Mouse (Mus musculus) left cerebral cortex, postnatal 10 days (tissue): ENCODE results near the gene Cyfip2. TPM values are rescaled to one million over a fixed set of nuclear protein-coding genes. Genes with fewer than 3 reads are reported as not detected.
A peak's percentile ranks its signal among the peaks of the same experiment; 100 is the strongest.

ENCODE experiments used
- DNase-seq, 2 experiments: peaks; one replicate each; pipeline ENCODE4 v3.0.0; 2021 to 2022; ENCODE audit warnings: low spot score in 2 of 2, mixed read lengths in 1 of 2; ENCODE audit errors: extremely low spot score in 1 of 2
- intact Hi-C: fragments of 180-260 bp; cut with DNase I; formaldehyde crosslinking; loops from one replicate; pipeline ENCODE4 v1.15.1; 2025
- total RNA-seq, 2 experiments: library from RNA; stranded (reverse); gene quantifications; 2 replicates each; pipeline ENCODE4 v1.2.3; 2021

Cyfip2 gene
- total RNA-seq, 2 experiments from 2014 or later, result 303 to 311 TPM

DNA sequence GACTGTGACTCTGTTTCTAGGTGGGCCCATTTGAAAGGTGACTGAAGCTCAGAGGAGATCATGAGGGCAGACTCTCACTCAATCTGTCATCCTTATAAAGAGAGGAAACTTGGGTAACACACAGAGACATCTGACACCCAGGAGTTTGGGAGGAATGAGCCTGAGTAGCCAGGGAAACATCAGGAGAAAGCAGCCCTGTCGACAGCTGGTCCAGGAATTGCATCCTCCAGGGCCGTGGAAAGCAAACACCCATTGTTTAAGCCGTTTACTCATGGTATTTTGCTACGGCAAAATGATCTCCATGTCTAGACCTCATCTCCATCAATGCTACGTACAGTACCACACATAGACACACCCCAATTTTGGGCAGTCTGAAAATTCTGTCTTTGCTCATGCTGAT is 24.6 kb downstream of the Cyfip2 start:
- no peak for DNase-seq
- intact Hi-C loops, result no loop called here

DNA sequence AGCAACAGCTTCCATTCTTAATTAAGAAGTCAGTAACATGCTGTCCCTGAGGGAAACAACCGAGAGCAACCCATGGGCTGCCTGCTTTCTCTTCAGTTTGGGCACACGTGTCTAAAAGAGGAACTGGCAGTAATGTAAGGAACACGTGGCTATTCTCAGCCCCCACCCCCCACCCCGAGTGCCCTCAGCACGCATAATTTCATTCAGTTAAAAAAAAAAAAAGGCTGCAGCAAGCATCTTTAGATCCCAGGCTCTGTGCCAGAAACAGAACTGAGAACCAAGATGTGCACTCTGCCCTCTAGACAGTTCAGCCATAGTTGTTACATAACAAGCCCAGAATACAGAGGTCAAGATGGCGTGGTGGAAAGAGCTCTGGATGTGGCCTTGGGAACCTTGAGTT is 25.9 kb downstream of the Cyfip2 start:
- DNase-seq, result no peak
- intact Hi-C loops, result no loop called here

DNA sequence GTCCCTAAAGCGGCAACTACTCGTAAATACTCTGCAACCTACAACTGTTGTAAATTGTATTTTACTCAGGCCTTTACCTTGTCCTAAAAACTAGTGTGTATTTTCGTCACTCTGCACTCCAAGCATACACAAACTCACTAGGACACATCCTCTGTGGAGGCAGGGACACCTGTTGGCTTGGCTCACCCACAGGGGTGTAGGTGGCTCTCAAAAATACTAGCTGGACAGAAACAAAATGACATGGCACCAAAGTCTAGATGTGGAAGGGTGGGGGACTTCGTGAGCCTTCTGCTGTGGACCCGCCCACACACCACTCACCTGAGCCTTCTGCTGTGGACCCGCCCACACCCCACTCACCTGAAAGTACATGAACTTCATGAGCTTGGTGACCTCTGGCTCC is 28.9 kb downstream of the Cyfip2 start:
- intact Hi-C loops, result no loop called here
- DNase-seq, result no peak

DNA sequence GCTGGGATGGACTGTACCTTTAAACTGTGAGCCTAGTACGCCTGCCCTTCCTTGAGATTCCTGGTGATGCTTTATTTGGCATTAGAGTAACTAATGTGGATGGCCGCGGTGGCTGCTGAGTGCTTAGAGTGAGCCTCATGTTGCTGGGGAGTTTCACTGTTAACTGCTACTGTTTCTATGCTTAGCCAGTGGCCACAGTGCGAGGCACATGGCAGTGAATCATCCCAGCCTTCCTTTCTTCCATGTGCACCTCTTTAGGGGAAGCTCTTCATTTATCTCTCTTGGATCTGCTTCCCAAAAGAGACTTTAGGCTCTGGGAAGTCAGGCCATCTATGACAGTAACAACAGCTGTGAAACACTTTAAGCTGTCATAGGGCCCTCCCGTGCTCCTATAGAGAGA is 30.0 kb downstream of the Cyfip2 start:
- no peak for DNase-seq
- intact Hi-C loops, result no loop called here

DNA sequence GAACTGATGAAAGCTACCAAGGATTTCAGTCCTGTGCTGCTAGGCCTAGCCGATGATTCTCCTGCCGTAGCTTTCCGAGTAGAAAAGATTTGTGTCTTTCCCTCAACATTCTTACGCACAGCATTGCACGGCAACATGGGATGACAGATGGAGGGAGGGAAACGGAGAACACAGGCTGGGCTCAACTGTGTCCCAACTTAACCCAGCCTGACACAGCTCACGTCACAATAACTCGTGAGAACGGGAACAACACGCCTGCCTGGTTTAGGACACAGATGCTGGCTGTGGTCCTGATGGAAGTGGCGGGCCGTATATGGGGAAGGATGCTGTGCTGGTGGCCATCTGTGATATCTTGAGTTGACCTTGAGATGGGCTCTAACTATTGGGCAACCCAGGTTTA is 34.0 kb downstream of the Cyfip2 start:
- no peak for DNase-seq
- intact Hi-C loops, result loop anchor here (5.0 kb wide), 1 partner anchor 154 kb away; no protein-coding TSS in a partner anchor

DNA sequence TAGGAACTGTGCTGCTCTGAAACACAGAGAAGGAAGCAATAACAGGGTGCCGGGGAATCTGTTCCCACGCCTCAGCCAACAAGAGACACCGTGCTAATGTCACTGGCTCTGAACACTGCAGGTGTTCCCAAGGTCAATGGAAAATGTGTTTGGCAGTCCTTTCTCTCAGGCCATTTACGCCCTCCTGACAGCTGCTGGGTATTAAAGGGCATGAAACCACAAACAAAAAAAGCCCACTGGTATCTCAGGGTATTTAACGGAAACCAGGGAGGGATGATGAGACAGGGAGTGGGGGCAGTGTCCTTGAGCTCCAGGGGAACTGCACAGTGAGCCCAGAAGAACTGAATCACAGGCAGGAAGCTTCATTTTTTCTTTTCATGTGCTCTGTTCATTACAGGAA is 34.5 kb downstream of the Cyfip2 start:
- intact Hi-C loops, result loop anchor here (5.0 kb wide), 1 partner anchor 154 kb away; no protein-coding TSS in a partner anchor
- DNase-seq, result no peak

DNA sequence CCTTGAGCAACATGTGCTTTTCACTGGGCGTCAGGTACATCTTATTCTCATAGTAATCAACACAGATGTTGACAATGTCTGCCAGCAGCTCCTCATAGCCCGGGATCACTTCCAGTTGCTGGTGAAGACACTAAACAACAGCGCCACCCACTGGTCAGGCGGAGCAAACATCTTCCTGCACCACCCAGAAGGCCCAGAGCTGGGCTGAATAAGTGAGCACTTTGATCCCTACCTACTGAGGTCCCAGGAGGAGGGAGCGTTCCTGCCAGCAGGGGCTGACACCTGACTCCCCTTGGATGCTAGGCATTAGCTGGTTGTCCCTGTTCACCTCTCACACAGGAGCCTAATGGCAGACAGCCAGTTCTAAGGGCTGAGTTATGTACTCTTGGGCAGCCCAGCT is 35.9 kb downstream of the Cyfip2 start:
- peak in 1 of 2 experiments; percentile 68 for DNase-seq
- intact Hi-C loops, result loop anchor here (5.0 kb wide), 1 partner anchor 156 kb away; no protein-coding TSS in a partner anchor

DNA sequence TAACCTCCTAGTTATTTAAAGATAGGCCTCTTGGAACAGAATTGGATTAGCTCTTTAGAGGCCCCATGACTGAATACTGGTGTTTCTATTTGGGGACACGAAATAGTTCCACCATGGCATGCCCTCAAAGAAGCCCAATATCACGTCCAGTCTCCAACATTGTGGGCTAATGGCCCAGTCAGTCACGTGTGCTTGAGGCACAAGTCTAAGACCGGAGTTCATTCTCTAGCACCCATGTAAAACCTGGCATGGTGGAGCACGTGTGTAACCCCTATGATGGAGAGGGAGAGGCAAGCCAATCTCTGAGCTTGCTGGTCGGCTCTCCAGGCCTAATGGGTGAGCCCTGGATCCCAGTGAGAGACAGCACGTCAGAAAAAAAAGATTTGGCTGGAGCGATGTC is 36.5 kb downstream of the Cyfip2 start:
- DNase-seq, result no peak
- intact Hi-C loops, result loop anchor here (5.0 kb wide), 1 partner anchor 156 kb away; no protein-coding TSS in a partner anchor

DNA sequence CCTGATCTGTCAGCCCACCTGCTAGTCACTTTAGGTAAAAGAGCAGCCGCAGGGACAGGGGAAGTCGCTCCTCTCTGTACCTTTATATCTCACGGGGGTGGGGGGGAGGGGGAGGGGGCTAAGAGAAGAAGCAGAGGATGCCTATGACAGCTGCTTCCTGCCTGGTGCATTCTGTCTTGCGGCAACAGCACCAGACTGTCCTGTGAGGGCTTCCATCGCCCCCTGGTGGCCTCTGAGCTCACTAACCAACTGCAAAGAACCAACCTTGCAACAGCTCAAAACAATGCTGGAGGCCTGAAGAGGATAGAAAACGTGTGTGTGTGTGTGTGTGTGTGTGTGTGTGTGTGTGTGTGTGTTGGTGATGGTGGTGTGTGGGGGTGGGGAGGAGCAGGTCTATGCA is 37.4 kb downstream of the Cyfip2 start:
- DNase-seq, result peak; percentile 64 to 85
- intact Hi-C loops, result loop anchor here (5.0 kb wide), 1 partner anchor 157 kb away; no protein-coding TSS in a partner anchor

DNA sequence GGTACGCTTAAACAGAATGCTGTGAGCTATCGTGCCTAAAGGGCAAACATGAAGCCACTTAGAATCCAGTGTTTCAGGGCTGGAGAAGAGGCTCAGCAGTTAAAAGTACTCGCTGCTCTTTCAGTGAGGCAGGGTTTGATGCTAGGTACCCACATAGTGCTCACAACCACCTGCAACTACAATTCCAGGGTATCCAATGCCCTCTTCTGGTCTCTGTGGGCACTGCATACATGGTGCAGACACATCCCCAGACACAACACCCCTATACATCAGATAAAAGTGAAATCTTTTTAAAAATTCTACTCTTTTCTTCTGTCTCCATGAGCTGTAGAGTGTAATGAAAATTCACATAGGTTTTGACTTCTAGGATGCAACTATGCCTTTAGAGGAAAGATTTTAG is 38.7 kb downstream of the Cyfip2 start:
- no peak for DNase-seq
- intact Hi-C loops, result no loop called here

DNA sequence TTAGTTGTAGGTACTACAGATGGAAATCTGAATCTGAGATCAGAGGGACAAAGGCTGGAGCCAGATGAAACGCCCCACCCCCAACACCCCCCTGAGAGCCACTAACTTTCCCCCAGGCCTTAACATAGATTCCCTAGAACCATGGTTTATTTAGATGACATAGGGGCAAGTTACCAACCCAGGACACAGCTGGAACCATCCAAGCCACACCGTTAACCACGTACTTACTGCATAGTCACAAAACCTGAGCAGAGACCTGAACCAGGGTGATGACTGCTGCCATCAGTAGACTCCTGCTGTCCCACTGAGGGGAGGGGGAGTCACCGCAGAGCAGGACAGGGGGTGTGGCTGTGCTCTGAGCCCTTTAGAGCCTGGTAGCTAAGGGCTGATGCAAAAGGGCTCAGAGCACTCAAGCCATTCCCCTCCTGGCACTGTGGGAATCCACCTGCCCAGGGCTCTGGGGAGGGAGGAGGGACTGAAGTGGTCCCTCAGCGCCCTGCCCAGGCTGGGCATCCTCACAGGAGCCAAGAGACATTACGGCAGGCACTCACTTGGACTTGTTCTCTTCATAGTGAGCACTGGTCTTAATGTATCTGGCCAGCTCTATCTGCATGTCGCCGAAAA is 40.5 kb downstream of the Cyfip2 start:
- intact Hi-C loops, result no loop called here
- DNase-seq, result no peak

DNA sequence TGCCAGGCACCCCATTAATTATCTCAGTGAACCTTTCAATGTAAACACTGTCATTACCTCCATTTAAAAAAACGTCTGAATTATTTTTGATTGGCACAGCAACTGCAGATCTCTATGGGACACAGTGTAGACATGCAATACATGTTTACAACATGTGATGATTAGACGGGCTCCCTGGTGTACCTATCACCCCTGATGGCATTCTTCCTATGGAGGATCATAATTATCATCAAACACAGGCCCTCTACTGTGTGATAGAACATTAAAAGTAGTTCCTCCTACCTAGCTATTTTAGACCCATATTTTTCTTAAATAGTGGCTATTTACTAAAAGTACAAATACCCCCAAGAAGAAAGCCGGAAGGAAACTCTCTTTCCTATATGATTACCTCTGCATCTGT is 42.8 kb downstream of the Cyfip2 start:
- DNase-seq, result no peak
- intact Hi-C loops, result no loop called here

DNA sequence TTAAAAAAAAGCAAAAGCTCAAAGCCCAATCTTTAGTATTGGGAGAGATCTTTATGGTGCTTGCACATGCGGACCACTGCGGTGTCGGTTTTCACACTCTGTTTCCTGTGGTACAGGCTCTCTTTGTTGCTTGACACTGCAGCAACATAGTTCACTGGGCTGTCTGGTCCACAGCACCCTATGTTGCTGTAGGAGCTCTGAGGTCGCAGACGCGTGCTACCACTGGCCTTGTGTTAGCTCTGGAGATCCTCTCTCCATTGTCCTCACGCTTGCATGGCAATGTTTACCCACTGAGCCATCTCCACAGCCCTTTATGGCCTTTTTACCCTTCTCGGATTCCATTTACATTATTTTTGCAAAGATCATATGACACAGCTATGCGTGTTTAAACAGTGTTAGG is 43.3 kb downstream of the Cyfip2 start:
- intact Hi-C loops, result no loop called here
- DNase-seq, result no peak

DNA sequence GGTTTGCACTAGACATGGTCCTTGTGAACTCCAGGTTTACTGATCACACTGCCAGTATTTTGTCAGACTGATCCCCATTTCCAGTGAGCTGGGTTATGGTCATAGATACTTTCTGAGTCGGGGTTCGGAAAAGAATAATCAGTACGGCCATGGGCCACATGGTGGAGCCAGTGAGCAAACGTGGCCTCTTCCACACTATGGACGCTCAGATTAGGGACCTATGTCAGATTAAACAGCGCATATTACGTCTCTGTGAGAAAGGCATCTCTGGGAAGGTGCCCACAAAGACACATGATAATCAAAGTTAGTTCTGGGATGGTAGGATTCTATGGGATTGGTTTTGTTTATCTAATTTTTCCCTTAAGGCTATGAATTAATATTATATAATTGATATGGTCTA is 43.7 kb downstream of the Cyfip2 start:
- intact Hi-C loops, result no loop called here
- peak in 1 of 2 experiments; percentile 43 for DNase-seq

DNA sequence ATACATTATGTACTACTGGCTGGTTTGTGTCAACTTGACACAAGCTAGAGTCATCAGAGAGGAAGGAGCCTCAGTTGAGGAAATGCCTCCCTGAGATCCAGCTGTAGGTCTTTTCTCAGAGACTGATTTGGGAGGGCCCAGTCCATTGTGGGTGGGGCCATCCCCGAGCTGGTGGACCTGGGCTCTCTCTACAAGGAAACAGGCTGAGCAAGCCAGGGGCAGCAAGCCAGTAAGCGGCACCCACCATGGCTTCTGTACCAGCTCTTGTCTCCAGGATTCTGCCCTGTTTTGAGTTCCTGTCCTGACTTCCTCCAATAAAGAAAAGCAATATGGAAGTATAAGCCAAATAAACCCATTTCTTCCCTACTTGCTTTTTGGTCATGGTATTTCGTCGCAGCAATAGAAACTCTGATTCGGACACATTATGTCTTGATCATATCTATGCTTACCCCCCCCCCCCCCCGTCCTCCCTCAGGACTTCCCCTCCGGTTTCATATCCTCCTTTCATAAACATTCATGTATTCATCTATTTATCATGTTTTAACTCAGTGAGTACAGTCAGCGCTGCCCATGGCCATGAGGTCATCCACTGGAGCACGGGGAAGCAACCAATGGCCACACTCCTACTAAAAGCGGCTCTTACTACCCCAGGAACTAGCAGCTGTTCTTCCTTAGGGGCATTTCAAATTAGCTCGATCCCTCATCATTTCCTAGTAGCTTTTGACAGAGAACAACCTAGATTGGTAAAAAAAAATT is 47.5 kb downstream of the Cyfip2 start:
- intact Hi-C loops, result no loop called here
- DNase-seq, result no peak

DNA sequence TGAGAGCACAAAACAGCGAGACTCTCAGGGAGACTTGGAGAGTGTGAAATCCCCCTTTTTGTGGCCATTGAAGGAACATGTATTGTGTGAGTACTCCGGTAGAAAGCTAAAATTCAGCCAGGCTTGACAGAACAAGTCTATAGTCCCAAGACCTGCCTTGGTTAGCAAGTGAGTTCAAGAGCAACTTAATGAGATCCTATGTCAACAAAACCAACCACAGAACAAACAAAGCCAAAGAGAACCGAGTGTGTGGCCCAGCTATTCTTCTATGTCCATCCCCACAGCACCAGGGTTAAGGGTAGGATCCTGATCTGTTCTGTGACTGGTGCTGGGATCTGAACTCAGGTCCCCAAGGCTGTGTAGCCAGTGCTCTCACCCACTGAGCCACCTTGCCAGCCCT is 48.1 kb downstream of the Cyfip2 start:
- intact Hi-C loops, result no loop called here
- DNase-seq, result no peak

DNA sequence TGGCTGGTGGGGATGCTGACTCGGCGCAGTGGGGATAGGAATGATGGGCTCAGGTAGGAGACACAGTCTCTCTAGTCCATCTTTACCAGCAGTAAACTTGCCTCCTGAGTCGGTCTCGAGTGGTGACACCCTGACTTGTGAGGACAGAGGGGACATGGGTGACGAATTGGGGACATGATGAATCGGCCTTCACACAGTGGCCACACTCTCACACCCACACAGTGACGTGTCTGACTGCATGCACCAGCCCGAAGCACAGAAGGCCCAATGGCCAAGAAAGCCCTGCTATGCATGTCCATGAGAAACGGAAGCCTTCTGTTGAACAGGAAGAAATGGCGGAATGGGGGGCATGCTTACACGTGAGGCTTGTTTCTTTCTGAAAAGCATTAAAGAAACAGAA is 49.4 kb downstream of the Cyfip2 start:
- DNase-seq, result no peak
- intact Hi-C loops, result no loop called here

DNA sequence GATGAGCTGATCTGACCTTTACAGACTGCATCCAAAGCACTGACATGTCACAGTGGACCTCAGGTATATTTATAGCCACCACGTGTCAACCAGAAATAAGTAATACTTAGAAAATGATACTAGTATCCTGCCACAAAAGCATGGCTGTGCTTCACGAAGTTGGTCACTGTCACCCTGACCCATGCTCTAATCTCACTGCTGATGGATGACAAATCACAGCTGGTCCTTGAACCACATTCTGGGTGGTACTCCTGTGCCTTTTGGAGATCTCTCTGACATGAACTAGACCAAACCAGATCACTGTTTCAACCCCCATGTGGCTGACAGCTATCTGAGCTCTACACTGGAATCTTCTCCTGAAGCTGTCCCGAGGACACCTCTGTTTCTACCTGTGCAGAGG is 49.8 kb downstream of the Cyfip2 start:
- no peak for DNase-seq
- intact Hi-C loops, result no loop called here

DNA sequence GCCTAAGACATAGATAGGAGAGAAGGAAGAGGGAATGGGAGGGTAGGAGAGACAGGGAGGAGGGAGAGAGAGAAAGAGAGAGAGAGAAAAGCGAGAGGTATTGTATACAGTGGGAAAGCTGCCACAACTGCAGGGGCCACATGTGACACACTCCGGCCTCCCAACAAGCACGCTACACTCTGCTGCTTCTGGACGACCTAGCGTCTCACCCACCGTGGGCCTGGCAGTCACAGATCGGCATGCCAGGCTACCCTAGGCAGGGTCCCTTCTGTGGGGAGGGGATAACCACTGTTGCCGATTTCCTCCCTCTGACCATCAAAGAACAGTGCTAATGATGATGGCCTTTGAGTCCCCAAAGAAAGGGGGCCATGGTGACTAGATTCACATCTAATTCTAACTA is 53.9 kb downstream of the Cyfip2 start:
- no peak for DNase-seq
- intact Hi-C loops, result no loop called here

DNA sequence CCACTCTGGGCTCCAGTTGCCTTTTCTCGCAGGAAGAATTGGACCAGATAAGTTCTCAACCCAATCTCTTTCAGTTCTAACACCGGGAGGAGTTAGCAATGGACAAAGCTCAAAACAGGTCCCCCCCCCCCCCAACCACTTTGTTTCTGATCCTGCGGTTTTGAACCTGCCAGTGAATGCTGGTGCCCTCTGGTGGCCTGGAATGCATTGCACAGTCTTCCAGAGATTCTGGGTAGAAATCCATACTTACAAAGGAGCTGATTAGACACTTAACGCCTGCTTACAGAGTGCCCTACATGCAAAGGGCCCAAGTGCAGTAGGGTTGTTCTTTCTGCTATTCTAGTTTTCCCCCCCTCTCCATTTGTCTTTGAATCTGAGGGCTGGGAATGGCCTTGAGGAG is 54.5 kb downstream of the Cyfip2 start:
- intact Hi-C loops, result no loop called here
- no peak for DNase-seq
